Mouse (Mus musculus): ENCODE results near the gene Tnfrsf1b. TPM values are rescaled to one million over a fixed set of nuclear protein-coding genes. Genes with fewer than 3 reads are reported as not detected.

Tnfrsf1b gene
- total RNA-seq (2021) = 1 to 10 TPM; 2.0 to 2.6 TPM

DNA sequence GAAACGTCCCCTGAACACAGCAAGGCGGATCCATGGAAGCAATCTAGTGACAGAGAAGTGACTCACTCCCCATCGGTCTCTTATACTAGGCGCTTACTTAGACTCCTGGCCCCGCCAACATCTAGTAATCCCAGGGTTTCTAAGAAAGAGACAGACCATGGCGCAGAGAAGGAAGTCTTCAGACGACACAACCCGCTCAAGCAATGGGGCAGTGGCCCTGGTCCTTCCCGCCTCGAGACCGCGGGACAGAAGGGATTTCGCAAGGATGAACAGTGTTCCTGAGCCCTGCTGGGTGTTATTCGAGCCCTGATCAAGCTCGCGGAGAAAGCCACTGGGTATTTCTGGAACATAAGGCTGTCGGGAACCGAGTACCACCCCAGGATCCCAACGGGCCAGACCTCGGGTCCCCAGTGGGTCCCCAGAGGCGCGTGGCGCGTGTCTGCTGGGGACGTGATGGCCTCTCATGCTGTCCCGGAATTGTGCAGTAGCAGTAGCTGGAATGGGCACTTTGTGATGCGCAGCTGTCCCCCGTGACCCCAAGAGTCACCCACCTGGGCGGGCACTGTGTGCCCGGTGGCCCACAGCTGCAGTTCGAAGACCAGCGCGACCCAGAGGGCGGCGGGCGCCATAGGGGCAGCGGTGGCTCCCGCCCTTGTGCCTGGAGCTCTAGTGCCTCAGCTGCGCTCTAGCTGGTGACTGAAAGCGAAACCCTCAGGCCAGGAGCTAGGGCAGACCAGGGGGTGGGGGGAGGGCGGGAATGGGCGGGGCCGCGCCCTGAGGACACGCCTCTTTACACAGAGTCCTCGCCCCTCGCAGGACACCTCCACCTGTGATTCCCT is at the start of gene Tnfrsf1b:
Gene Tnfrsf1b (minus strand): TSS at position 698 of the 839 bp plus-strand sequence.
- intact Hi-C loops (cut with DNase I) = loop anchor here (5.0 kb wide), 1 partner anchor 36 kb away; no protein-coding TSS in a partner anchor
- DNase-seq (ENCODE audit: low spot score in 2 of 2) = peak; percentile 7 to 20

DNA sequence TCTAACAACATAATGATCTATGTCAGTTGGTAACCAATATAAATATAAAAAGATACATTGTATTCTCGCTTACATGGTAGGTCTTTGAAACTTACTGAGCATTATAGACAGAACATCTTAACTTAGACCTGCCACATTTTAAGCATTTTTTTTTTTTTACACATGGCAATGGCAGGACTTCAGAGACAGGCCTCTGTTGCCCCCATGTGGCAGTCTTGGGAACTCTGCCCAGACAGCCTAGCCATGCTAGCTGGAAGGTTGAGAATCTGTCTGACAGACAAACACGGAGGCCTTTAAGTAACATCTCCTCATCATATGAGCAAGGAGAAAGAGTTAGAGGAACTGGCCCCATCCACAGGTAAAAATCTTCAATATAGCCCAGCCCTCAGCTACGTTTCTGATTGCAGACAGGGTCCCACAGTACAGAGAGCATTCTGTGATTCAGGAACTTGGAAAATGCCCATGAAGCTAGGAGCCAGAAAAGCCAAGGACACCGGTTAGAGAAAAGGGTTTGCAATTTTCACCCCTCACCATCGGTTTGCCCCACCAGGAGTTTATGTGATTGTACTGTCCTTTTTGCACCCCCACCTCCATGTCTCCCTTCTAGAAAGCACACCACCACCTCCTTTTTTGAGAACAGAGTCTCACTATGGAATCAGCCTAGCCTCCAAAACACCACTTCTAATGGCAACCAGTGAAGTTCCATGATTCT is 49.1 kb upstream of the Tnfrsf1b start:
- DNase-seq (ENCODE audit: low spot score in 2 of 2) = peak; percentile 67 to 70
- intact Hi-C loops (cut with DNase I) = loop anchor here (2.0 kb wide), 1 partner anchor 81 kb away; no protein-coding TSS in a partner anchor

DNA sequence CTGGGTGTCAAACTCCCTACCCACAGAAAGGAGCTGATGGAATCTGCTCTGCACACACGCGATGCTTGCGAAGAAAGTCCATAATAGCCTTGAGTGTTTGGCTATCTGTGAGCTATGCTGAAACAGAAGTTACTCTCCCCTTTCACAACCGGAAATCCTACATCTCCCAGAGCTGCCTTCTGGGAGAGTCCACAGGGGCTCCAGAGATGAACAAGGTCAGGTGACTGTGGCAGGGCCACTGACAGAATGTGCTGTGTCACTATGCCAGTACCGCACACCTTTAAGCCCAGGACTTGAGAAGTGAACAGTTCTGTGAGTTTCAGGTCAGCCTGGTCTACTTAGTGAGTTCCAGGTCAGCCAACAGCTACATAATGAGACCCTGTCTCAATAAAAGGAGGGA is 47.9 kb upstream of the Tnfrsf1b start:
- intact Hi-C loops (cut with DNase I) = loop anchor here (2.0 kb wide), 1 partner anchor 80 kb away; no protein-coding TSS in a partner anchor
- no peak for DNase-seq (ENCODE audit: low spot score in 2 of 2)

DNA sequence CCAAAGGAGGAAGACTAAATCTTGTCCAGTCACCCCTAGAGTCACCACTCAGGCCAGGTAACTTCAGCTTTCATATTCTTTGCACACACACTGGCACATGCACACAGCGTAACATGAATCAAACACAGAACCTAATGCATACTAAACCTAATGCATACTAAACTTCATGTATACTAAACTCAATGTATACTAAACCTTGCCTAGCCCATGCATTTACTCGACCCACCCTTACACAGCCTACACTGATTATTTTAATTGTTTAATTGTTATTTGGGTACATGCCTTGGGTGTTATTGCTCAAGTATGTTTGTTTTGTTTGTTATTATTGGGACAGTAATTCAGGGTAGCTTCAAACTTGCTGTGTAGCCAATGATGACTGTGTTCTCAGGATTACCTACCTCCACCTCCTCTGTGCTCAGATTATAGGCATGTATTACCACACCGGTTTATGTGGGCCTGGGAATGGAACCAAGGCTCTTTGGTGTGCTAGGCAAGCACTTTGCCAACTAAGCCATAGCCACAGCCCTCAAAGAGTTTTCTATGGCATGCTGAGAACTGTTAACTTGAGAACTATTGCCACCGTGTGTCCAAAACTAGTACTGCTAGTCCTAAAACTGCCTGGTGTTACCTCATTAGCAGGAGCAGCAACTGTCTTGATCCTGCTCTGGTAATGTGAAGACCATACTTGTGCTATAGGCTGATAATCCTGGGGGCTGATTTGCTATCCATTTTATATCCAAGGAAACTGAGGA is 39.9 kb upstream of the Tnfrsf1b start:
- DNase-seq (ENCODE audit: low spot score in 2 of 2) = peak; percentile 84
- intact Hi-C loops (cut with DNase I) = loop anchor here (1.0 to 10.0 kb wide), 3 partner anchors 72 to 522 kb away; partner anchors contain the start of gene Dhrs3

DNA sequence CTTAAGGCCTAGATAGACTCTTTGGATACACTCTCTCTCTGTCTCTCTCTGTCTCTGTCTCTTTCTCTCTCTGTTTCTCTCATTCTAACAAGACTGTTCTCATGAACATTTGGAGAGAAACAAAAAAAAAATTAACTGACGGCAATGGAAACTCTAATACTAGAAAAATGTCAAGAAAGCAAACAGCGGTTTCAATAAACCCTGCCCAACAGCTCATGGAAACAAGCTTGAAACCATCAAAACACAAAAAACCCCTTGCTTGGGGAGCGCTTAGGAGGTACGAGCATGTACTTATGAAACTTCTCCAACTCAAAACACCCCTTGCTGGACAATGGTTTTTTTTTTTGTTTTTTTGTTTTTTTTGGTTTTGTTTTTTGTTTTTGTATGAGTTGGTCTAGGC is 38.0 kb upstream of the Tnfrsf1b start:
- no peak for DNase-seq (ENCODE audit: low spot score in 2 of 2)
- intact Hi-C loops (cut with DNase I) = loop anchor here (5.0 to 10.0 kb wide), 3 partner anchors 37 to 520 kb away; partner anchors contain the start of genes Dhrs3 and Tnfrsf1b

DNA sequence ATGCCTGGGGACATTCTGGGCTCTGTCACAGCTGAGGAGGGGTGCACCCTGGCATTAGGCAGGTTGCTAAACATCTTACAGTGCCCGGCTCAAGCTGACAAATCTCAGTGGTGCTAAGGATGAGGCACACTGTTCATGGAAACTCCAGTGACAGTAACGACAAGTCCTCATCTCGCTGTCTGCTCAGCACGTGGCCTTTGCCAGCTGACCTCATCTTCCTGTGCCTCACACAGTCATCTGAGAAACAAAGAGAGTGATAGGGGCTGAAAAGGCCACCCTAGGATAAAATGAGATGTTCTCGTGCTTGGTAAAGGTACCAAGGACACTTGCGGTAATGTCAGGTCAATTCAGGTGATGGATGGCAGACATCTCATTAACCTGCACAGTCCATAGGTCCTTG is 36.8 kb upstream of the Tnfrsf1b start:
- DNase-seq (ENCODE audit: low spot score in 2 of 2) = no peak
- intact Hi-C loops (cut with DNase I) = loop anchor here (5.0 to 10.0 kb wide), 3 partner anchors 36 to 519 kb away; partner anchors contain the start of genes Dhrs3 and Tnfrsf1b

DNA sequence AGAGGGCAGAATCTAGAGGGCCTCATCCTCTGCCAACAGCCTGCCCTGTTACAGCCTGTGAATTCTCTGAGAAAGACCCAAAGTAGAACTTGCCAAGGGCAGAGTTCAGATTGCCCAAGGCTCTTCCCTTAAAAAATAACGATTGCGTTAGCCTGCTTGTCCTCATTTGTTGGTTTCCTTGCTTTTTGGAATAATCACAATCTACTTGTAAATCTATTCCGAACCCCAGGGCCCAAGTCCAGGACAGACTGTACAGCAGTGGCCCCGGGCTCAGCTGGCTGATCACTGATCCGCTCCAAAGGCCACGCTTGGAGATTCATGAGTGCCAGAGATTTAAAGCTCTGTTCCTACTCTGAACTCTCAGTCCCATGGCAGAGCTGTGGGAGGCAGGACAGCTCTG is 34.3 kb upstream of the Tnfrsf1b start:
- intact Hi-C loops (cut with DNase I) = loop anchor here (5.0 to 10.0 kb wide), 3 partner anchors 34 to 516 kb away; partner anchors contain the start of genes Dhrs3 and Tnfrsf1b
- DNase-seq (ENCODE audit: low spot score in 2 of 2) = no peak

DNA sequence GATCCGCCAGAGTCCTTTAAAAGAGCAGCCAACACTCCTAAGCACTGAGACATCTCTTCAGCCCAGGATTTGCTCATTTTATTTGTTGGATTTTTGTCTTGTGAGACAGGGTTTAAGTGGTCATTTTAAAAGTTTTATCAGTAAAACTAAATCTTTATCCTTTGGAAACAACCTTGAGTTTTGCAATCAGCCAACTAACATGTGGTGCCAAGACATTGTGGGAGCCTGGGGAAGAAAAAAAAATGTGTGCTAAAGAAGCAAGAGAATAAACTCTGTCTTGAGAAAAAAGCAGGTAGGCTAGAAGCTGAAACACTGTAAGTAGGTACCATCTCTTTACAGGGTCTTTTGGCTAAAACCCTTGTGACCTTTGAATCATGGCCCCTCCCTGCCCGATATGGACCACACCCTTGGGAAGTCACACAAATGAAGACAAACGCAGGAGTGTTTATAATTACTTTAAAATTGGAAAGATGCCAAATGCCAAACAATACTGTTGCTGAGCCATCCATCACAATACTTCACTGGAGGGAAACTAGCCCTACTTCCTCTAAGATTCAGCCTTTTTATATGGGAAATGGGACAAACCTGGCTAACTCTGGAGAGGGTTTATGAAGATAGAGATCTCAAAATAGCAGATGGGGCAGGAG is 32.2 kb upstream of the Tnfrsf1b start:
- DNase-seq (ENCODE audit: low spot score in 2 of 2) = no peak
- intact Hi-C loops (cut with DNase I) = no loop called here

DNA sequence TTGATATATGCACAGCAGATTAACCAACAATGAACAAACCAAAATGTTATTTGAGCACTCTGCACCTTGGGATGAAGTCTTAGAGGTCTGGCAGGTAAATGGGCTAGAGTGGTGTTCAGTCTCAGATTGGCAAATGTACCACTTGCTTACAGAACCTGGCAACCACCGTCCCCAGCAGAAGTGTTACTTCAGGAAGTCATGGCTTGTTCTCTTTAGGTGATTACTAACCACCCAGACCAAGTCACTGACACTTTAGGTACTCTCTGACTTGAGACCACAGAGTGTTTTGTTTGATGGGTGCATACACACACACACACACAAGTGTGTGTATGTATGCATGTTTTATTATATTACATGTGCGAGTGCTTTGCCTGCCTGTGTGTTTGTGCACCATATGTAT is 31.6 kb upstream of the Tnfrsf1b start:
- no peak for DNase-seq (ENCODE audit: low spot score in 2 of 2)
- intact Hi-C loops (cut with DNase I) = no loop called here

DNA sequence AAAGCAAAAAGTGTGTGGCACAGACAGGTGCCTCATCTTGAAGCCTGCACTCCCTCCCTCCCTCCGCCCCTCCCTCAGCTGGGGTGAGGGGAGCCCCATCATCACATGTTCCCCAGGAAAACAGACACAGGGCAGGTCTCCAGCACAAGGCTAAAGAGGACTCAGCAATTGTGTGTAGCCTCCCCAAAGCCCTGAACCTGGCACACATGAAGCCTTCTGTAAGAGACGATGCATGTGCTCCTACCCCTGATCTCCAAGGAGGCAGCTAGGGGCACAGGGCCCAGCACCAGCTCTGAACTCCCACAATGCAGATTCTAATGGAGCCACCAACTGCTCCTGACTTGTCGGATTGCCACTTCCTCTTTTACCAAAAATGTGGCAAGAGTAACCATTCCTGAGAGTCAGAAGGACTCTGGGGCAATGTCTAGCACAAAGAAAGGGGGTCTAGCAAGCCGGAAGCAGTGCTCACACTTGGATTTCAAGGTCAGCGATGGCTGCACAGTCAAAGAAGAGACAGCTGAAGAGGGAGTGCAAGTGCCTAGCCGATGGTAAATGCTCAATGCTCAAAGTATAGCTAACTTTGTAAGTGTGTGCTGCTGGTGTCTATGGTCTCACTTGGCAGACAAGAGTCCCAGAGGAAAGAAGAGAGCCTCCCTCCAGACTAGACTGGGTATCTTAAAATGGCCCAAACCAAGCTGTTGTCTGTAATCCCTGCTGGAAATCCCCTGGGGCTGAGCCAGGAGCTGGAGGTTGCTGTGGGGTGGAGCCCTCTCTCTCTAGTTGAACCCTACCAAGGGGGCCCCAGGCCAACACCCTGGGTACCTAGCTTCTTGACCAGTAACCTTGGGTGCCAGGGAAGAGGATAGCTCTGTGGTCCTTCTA is 29.9 kb upstream of the Tnfrsf1b start:
- DNase-seq (ENCODE audit: low spot score in 2 of 2) = no peak
- intact Hi-C loops (cut with DNase I) = no loop called here

DNA sequence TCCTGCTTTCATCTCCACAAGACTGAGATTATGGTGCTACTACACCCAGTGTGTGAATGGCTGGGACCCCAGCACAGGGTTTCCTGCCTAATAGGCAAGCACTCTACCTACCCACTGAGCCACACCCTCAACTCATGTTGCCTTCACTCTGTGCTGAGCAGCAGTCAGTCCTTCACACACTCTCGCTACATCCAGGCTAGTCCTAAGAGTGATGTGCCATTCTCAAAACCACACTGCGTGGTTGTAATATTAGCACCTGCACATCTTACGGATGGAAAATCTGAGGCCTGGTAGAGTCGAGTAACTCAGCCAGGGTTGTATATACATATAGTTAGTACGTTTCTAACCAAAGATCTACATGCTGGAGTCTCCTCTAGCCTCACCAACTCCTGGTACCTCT is 28.2 kb upstream of the Tnfrsf1b start:
- intact Hi-C loops (cut with DNase I) = loop anchor here (5.0 kb wide), 1 partner anchor 43 kb away; no protein-coding TSS in a partner anchor
- no peak for DNase-seq (ENCODE audit: low spot score in 2 of 2)

DNA sequence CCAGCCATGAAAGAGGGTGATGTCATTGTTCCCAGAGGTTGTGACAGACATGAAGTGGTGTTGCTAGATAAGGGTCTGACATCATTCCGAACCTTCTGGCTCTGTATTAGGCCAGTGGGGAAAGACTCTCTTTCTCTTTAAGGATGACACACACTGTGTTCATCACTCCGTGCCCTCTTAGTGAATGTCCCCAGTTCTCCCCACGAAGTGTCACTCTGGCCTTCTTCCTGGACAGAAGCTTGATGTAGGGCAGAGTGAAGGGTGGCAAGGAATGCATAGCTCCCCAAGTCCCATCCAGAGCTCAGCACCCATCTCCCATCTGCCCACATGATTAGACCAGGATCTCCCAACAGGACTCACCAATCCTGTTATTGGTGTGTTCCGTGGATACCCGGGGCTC is 27.3 kb upstream of the Tnfrsf1b start:
- intact Hi-C loops (cut with DNase I) = loop anchor here (5.0 kb wide), 1 partner anchor 42 kb away; no protein-coding TSS in a partner anchor
- DNase-seq (ENCODE audit: low spot score in 2 of 2) = no peak

DNA sequence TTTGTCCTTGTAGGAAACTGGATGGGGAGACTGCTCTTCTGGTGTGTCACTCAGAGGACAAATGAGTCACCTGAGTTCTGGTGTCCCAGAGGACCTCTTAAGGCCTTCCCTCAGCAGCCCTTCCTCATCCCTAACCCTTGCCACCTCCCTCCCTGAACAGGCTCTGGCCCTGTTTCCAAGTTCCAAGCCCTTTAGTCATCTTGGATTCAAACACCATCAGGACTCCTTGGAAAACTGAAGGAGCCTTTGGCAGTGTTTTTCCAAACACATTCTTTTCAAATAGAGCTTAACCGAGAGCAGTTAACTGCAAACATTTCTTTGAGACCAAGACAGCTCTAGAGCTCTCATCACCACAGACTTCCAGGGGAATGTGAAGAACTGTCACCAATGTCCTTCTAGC is 26.1 kb upstream of the Tnfrsf1b start:
- no peak for DNase-seq (ENCODE audit: low spot score in 2 of 2)
- intact Hi-C loops (cut with DNase I) = loop anchor here (5.0 kb wide), 1 partner anchor 40 kb away; no protein-coding TSS in a partner anchor

DNA sequence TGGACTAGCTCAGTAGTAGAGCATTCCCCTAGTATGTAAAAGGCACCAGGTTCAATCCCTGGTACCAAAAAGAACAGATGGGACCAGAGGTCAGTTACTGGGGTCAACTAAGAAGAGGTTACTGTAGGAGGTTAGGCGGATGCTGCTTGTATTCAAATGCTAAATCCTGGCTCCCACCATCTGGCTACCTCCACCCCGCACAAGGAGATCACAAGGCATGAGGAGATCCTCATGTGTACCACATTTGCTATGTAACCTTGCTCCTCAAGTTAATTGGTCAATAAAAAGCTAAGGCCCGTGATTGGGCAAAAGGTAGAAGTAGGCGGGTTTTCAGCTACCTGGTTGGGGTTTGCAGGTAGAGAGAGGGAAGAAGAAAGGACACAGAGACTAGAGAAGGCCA is 25.0 kb upstream of the Tnfrsf1b start:
- no peak for DNase-seq (ENCODE audit: low spot score in 2 of 2)
- intact Hi-C loops (cut with DNase I) = loop anchor here (5.0 kb wide), 1 partner anchor 39 kb away; no protein-coding TSS in a partner anchor

DNA sequence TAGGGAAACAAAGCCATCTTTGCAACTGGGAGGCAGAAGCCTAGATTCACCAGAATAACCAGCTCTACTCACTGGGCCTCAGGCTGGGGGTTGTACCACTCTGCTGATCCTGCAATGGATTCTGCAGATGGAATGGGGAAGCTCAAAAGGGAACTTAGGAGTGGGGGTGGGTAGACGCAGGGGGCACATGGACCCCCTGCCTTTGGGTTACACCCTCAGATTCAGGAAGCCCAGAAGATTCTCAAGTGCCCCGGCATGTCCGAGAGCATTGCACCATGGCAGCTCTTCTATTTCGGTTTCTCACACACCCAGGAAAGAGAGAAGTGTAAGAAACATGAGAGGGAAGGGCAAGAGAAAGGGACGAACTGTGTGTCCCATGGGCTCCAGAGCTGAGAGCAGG is 23.5 kb upstream of the Tnfrsf1b start:
- intact Hi-C loops (cut with DNase I) = loop anchor here (5.0 kb wide), 1 partner anchor 38 kb away; no protein-coding TSS in a partner anchor

DNA sequence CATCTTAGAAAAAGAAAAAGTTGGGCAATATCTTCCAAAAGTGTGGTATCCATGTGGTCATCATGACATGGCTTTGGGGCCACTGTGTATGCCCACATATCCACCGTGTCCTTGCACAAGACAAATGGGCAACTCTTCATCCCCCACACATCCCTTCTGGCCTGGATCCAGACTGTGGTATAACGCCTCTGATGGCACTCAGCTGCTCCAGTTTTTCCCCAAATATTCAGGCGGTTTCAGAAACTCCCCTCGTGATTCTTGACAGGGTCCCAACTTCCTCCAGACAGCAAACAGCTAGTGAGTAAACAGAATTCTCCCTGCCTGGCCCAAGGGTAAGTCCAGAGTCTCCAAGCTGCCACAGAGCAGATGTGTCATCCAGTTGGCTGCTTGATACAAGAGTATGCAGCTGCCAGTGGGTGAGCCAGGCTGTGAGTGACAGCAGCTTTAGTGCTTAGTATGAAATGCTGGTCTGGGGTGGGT is 21.0 kb upstream of the Tnfrsf1b start:
- no peak for DNase-seq (ENCODE audit: low spot score in 2 of 2)
- intact Hi-C loops (cut with DNase I) = loop anchor here (5.0 kb wide), 1 partner anchor 45 kb away; no protein-coding TSS in a partner anchor

More for the DNA sequence above, 23.5 kb upstream of the Tnfrsf1b start:
- peak in 1 of 2 experiments; percentile 33 for DNase-seq (ENCODE audit: low spot score in 2 of 2)

DNA sequence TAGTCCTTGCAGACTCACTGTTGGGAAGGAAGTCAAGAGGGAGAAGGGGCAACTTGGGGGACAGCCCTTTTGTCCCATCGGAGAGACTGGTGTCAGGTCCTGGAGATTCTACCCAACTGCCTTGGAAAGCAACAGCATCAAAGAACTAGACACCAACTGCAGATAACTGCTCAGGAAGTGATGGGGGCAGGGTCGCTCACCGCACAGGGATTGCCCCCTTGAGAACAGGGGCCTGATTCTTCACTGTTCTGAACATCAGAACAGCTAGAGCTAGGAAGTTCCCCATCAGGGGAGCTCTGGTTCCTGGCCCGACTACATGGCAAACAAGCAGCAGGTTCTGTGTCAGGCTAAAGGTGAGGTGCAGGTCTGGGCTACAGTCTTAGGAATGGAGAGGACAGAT is 19.8 kb upstream of the Tnfrsf1b start:
- DNase-seq (ENCODE audit: low spot score in 2 of 2) = no peak
- intact Hi-C loops (cut with DNase I) = loop anchor here (5.0 kb wide), 1 partner anchor 44 kb away; no protein-coding TSS in a partner anchor

DNA sequence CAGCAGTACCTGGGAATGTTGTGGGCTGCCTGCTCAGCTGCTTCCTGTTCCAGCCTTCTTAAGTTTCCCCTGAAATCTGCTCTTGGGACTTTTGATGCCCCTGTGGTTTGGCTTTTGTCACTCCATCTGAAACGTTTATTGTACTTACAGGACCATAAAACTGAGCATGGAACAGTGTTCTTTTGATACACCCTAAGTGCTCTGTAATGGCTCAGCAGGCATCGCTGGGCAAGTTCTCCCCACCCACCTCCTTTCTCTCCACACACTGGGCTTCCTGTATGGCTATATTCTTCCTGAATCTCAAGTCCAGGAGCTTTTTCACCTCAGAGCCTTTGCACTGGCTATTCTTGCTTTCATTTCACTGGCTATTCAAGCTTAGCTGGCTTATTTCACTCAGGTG is 18.1 kb upstream of the Tnfrsf1b start:
- intact Hi-C loops (cut with DNase I) = loop anchor here (5.0 kb wide), 1 partner anchor 42 kb away; no protein-coding TSS in a partner anchor
- no peak for DNase-seq (ENCODE audit: low spot score in 2 of 2)
